Mouse (Mus musculus) 3T3-L1 (cell line): ENCODE data around the gene Ube2g1.
A peak's percentile ranks its signal among the peaks of the same experiment; 100 is the strongest.
"Not testable (repeated sequence)": the region's sequence is repeated elsewhere in the genome, so short reads cannot be mapped to it uniquely, and the experiment has no call there.

Experiments
- DNase-seq: peaks from one replicate; pipeline ENCODE4 v3.0.0-alpha.2; 2015; ENCODE audit warnings: low read depth, low spot score

The Ube2g1 gene

DNA sequence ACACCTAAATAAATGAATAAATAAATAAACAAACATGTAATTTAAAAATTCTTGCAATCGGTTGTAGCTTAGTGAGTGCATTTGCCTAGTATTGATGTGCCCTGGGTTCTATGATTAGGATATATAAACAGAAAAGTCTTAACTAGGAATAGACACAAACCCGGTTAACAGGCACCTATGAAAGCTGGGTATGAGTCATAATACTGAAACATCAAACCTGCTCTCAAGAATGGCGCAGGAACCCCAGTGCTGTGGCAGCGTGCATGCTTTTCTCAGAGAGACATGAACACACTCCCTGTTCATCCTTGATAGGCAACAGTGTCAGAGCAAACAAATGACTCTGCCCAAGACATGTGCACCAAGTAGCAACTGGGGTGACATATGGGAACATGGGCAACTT is 9.3 kb upstream of the Ube2g1 start:
- no peak for DNase-seq

DNA sequence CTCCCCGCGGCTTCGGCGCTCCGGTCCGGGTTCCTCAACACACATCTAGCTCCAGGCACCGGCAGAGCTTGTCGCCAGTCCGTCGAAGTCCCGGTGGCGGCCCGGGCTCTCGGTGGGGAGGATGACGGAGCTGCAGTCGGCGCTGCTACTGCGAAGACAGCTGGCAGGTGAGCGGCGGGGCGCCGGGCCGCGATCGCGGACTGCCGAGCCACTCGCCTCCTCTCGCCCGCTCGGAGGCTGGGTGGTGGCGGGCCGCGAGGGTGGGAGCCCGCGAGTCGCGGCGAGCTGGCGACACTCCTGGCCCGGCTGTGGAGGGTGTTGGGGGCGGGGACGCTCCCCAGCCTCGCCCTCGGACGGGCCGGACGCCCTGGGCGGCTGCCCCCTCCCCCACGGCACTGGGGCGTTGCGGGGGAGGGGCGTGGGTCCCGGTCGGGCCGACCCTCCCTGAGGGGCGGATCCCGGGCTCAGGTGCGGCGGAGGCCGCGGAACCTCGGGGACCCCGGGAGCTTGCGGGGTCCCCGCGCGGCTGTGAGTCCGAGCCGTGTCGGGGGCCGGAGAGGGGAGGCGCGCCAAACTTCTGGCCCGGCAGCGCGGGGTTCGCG is 487 bp downstream of the Ube2g1 start:
- DNase-seq, result peak; percentile 56

DNA sequence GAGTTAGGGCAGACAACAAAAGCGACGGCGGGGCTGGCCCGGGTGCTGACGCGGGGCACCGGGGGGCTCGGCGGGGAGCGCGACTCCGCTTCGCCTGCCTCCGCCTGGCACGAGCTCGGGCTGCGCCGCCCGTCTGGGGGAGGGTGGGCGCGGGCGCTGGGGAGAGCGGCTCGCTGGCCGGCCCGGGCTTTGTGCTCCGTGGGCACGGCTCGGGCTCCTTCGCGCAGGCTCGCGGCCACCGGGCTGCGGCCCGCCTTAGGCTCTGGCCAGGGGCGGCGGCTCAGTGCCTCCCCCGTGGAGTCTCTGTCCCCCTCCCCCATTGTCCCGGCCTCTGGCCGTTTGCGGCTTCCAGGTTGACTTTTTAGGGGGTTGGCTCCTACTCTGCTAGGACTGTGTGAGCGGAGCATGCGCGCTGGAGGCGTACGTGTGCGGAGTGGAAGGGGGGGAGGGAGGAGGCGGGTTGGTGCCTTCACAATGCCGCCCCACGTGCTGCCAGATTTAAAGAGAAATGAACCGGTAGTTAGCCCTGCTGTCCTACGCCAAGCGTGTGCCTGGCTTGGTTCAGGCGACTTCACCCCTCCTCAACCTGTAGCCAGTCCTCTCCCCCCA is 1.1 kb downstream of the Ube2g1 start:
- DNase-seq, result peak; percentile 97

DNA sequence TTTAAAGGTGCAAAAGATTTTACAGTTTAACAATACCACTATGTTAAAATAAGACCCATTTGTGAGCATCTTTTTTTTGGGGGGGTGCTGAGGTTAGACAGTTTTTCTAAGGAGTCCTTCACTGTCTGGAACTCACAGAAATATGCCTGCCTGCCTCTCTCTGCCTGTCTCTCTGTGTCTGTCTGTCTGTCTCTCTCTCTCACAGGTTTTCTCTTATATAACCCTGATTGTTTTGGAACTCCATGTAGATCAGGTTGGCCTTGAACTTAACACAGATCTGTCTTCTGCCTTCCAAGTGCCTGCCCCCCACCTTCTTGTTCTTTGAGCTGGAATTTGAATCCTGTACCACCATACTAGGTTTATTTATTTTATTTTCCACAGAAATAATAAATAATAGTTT is 2.2 kb downstream of the Ube2g1 start:
- no peak for DNase-seq

DNA sequence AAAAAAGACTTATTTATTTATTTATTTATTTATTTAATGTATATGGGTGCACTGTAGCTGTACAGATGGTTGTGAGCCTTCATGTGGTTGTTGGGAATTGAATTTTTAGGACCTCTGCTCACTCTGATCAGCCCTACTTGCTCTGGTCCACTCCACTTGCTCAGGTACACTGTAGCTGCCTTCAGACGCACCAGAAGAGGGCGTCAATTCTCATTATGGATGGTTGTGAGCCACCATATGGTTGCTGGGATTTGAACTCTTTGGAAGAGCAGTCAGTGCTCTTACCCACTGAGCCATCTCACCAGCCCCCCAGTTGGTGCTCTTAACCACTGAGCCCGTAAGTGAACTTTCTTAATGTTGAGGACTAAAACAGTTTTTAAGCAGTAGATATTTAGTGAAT is 7.3 kb downstream of the Ube2g1 start:
- not testable (repeated sequence) for DNase-seq

DNA sequence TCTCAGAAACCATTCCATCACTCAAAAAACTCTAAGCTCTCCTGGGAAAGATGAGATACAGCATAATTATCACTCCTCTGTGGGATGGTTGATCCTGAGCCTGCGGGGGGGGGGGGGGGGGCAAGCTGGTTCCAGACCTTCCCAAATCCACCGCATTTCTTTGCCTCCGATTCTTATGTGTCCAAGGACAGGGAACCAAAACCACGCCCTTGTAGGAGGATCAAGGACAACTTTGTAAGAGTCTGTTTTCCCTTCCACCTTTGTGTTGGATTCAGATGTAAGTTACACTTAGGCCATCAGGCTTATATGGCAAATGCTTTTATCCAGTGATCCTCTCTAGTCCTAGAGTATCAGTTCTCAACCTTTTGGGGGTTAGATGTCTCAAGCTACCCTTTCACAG is 8.8 kb downstream of the Ube2g1 start:
- no peak for DNase-seq

DNA sequence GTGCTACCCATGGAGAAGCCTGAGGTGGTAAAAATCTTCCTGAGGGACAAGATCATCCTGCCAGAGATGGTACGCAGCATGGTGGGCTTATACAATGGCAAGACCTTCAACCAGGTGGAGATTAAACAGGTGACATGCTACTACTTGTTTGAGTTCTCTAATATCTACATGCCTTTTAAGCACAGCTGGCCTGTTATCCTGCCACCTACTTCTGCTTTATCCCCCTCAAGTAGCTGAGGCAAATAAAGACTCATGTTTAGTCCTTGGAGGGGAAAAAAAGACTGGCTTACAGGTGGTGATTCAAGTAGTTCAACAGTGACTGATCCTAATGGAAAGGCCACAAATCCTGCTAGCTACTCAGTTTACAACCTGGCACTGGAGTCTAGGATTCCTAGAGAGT is 11.4 kb downstream of the Ube2g1 start:
- no peak for DNase-seq

DNA sequence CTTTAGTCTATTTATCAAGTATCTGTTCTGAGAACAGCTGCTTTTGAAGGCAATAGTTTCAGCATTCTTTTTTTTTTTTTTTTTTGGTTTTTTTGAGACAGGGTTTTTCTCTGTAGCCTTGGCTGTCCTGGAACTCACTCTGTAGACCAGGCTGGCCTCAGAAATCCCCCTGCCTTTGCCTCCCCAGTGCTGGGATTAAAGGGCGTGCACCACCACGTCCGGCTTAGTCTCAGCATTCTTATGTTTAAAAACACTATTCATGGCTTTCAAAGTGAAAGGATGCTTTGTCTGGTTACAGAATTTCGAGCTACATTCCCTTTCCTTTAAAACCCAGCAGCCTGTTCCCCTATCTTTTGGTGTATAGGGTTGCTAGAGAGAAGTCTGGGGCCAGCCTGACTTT is 35.6 kb downstream of the Ube2g1 start:
- no peak for DNase-seq

DNA sequence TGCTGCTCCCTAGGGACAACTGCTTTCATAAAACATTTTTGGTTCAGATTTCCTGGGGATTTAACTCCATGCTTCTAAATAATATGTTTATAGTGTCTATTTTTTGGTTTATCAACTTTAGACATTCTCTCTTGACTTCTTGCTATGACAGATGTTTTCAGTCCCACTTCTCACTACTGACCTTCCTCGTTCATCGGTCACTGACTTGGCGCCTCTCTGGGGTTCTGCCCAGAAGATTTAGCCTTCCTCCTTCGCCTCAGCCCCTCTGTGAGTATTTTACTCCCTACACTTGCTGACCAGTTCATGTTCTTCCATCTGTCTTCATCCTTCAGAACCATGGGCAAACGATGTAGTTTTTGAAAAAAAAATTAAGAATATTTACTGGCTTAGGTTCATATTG is 38.3 kb downstream of the Ube2g1 start:
- peak; percentile 8 for DNase-seq

DNA sequence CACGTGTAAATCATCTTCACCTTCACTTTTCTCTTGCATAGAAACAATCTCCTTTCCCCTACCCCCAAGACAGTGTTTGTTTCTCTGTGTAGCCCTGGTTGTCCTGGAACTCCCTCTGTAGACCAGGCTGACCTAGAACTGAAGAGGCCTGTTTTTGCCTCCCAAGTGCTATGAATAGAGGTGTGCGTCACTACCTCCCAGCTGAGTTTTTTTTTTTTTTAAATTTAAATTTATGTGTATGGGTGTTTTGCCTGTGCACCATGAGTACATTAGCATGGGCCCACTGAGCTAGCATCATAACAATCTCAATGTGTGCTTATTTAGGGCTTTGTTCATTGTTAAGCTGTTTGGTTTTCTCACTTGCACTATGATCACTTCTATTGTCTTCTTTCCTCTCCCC is 43.3 kb downstream of the Ube2g1 start:
- DNase-seq, result no peak

DNA sequence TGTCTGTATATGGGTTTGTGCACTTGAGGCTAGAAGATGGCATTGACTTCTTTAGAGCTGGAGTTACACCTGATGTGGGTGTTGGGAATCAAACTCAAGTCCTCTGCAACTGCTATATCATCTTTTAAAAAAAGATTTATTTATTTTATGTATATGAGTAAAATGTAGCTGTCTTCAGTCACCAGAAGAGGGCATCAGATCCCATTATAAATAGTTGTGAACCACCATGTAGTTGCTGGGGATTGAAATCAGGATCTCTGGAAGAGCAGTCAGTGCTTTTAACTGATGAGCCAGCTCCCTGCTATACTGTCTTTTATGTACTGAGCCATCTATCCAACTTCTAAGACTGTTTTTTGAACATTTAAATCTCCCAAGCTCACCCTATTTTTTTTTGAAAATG is 52.8 kb downstream of the Ube2g1 start:
- DNase-seq, result peak; percentile 53

DNA sequence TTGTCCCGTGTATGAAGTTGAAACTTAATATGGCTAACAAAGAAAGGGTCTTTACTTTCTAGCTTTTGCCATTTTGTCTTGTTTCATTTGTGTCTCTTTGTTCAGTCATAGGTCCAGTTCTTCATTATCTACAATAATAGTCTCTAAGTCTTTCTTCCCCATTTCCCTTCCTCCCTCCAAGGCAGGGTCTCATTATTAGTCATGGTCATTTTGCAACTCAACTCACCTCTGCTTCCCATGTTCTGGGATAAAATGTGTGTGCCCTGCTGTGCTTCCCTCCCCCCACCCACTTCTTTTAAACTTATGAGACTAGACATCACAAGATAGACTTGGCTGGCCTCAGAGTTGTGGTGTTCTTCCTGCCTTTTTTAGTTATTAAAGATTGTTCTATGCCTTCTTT is 53.3 kb downstream of the Ube2g1 start:
- DNase-seq, result no peak

DNA sequence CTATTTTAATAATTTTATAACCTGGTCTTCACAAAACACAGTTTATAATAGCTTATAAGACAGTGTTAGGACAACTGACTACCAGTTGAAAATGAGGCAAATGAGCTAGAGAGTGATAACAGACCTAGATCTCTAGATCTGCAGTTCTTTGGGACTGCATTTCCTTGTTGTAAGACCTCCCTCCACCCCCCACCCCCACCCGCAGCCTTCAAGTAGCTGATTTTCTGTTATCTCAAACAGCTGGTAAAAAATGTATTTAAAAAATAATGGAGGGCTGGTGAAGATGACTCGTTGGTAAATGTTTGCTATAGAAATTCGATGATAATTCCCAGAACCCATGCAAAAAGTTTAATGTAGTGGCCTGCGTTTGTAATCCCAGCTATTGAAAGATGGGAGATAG is 57.6 kb downstream of the Ube2g1 start:
- DNase-seq, result no peak

DNA sequence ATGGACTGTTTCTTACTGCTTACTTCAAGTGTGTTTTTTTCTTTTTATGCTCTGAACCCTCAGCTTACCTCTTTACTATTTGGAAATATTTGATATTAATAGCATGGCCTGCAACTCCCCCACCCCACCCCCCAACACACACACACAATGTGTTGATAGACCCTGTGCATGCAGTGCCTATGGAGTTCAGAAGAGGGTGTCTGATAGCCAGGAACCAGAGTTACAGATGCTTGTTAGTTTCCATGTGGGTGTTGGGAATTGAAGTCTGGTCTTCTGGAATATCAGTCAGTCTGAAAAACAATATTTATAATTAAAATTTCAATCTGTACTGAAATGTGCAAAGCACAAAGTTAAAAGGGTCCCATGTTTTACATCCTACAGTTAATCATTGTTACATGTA is 63.6 kb downstream of the Ube2g1 start:
- DNase-seq, result no peak

DNA sequence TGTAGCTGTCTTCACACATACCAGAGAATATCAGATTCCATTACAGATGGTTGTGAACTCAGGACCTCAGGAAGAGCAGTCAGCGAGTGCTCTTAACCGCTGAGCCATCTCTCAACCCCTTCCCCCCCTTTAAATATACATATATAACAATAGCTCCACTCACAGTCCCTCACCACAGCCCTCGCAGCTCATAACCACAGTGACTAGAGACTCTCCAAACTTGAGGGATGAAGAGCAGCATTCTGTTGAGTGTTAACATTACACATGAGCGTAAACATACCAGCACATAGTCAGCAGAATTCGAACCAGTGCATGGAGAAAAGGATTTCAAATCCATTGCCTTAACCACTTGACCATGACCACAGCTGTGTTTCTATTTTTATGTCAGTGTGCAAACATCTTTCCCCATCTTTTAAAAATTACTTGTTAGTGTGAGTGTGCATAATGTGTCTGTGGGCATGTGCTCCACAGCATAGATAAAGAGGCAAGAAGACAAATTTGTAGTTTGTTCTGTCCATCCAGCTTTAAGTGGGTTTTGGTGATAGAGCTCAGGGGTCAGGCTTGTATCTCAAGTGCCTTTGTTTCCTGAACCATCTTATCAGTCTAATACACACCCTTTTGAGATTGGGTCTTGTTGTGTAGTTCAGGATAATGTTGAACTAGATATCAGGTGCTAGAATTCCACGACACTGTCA is 64.4 kb downstream of the Ube2g1 start:
- DNase-seq, result no peak

DNA sequence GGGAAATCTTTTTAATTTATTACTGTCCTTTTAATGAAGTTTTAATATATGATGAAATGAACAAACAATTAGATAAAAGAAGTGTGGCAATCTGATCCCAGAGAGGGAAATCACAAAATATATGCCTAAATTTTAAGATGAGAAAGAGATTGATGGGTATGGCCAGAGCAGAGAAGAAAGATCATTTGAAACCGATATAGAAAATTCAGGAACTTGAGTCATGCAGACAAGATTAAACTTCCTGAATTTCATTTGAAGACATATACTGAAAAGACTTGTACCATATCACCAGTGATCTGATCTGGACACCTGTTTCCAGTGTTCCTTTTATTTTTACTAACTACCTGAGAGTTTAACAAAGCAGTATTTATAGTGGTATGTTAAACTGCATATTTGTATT is 65.4 kb downstream of the Ube2g1 start:
- DNase-seq, result no peak

DNA sequence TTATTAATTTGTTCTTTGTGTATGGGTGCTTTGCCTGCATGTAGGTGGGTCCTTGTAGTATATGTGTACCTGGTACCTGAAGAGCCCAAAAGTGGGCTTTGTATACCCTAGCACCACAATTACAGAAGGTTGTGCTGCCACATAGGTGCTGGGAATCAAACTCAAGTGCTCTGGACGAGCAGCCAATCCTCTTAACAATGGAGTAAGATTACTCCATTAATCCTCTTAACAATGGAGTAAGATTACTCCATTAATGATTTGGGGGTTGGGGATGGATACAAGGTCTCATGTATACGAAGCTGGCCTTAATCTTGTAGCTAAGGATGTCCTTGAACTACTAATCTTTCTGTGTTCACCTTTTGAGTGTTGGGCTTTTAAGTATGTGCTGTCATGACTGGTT is 68.2 kb downstream of the Ube2g1 start:
- DNase-seq, result no peak

DNA sequence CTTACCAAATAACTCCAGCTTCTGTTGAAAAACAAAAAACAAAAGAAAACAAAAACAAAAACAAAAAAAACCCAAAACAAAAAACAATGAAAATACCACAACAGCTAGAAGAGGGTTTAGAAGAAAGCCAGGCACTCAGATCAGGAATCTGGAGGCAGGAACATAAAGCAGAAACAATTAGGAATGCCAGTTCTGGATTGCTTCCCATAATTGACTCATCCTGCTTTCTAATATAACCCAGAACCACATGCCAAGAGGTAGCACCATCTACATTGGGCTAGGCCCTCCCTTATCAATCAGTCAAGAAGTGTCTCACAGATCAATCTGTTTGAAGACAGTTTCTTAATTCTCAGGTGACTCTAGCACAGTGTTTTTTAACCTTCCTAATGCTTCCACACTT is 73.6 kb downstream of the Ube2g1 start:
- DNase-seq, result peak; percentile 53

DNA sequence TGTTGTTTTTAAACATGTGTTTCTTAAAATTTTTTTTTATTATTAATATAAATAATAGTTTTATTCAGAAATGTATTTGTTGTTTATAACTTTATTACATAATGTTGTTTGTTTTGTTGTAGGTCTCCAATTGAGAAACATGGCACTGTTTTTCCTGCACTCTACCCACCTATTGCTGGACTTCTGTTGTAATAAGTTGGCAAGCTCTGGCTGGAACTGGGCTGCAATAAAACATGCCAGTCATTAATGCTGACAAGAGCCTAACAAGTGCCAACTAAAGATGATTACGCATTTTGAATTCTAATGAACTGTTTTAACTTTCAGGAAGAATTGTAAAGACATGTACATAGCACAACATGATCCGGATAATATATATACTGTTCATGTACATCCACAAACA is 76.3 kb downstream of the Ube2g1 start:
- no peak for DNase-seq

DNA sequence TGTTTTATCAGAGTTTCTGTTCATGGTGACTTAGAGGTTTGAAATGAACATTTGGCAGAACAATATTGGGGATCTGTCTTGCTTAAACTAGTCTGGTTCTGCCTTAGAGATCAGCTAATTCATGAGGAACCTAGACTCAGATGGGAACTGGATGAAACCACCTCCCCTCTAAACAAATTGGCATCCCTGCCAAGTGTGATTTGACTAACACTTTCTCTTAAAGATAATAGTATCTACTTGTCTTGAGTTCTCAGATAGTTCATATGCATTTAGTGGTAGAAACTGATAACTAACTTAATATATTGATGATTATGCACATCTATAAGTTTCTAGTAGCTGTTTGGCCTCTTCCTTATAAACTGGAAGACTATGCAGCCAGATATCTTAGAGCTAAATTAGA is 79.6 kb downstream of the Ube2g1 start:
- no peak for DNase-seq

DNA sequence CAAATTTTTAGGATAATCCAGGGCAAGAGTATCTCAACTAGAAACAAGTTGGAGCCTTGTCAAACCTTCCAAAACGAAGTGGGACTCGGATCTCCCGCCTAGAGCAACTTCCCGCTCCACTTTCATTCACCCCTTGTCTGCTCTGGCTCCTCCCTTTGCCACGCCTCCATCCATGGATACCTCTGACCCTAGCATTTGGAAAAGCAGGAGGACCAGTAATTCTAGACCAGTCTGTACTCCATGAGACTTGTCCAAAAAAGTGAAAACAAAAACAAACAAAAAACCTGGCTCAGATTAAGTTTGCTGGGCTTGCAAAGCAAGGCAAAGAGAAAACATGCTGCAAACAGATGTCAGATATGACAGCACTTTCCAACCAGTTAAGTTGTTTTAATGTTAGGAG is 81.2 kb downstream of the Ube2g1 start:
- DNase-seq, result peak; percentile 40

DNA sequence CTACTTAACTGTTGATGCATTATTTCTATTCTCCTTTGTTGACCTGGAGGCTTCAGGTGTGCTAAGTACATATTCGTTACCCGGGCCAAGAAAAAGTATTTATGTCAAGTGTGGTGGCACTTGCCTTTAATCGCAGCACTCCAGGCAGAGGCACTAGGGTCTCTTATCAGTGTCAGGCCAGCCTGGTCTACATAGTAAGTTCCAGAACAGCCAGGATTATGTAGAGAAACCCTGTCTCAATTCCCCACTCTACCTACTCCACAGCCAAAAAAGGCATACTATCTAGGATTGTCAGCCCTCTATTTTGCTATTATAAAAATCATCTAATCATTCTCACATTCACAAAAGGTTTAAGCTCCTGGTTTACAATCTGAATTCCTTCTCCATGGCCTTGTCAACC is 82.0 kb downstream of the Ube2g1 start:
- DNase-seq, result no peak
